Mouse (Mus musculus) common myeloid progenitor, adult 5-6 weeks (primary cell): ENCODE data around the gene Fam83d. TPM values are rescaled to one million over a fixed set of nuclear protein-coding genes. Genes with fewer than 3 reads are reported as not detected.
A peak's percentile ranks its signal among the peaks of the same experiment; 100 is the strongest.

Experiments
- ATAC-seq: replicated peaks from 2 replicates; pipeline ENCODE4 v1.8.0; 2016; ENCODE audit warnings: low read depth, mild to moderate bottlenecking, moderate TSS enrichment, inconsistent platforms; ENCODE audit not compliant: poor library complexity, severe bottlenecking
- total RNA-seq: library from RNA; stranded (forward); fragments of 200-1000, 187-1606 nt; gene quantifications from 2 replicates; pipeline ENCODE4 v1.2.3, GENCODE M21; 2017

Gene Fam83d
- total RNA-seq, 1 experiment from 2014 or later, result 3.0 TPM

DNA sequence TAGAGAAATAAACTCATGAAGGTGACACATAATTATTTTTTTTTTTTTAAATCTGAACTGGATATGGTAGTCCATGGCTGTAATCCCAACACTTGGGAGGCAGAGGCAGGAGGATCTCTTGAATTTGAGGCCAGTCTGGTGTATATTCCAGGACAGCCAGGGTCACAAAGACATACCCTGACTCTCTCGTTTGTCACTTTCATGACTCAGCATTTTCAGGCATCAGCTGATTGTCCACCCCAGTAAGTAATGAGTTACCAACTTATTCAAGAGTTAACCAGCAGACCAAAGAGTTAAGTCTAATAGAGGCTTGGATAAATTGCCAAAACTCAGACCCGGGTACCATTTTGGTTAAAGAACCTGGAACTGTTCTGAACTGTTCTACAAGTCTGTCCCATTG lies 28.0 kb downstream of the Fam83d start:
- no peak for ATAC-seq

- no peak for ATAC-seq
Observed at GRCm38 (mm10) chr2:158799328-158799727, 31.4 kb downstream of the Fam83d start.

DNA sequence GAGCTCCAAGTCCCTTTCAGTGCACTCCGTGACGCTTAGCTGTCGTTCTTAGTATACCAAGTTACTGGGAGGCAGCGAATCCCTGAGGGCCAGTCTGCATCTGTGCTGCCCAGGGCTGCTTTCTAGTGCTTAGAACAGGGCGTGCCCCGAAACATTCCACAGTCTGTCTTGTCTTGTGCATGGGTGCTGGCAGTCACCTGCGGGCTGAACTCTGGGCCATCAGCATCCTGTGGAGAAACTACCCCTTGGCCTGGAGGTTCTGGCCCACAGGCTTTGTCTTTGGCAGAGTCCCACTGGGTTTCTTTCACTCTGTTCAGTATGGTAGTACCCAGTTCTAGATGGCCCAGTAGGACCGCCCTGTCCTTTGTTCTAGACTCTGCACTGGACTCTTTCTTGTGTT lies 32.9 kb downstream of the Fam83d start:
- ATAC-seq, result no peak

- ATAC-seq, result no peak
Observed at GRCm38 (mm10) chr2:158803575-158803974, 35.7 kb downstream of the Fam83d start.

GRCm38 (mm10) chr2:158815686-158816085 lies 47.8 kb downstream of the Fam83d start:
- no peak for ATAC-seq

GRCm38 (mm10) chr2:158816239-158816638 lies 48.3 kb downstream of the Fam83d start:
- ATAC-seq, result no peak

GRCm38 (mm10) chr2:158817708-158818107 lies 49.8 kb downstream of the Fam83d start:
- no peak for ATAC-seq

DNA sequence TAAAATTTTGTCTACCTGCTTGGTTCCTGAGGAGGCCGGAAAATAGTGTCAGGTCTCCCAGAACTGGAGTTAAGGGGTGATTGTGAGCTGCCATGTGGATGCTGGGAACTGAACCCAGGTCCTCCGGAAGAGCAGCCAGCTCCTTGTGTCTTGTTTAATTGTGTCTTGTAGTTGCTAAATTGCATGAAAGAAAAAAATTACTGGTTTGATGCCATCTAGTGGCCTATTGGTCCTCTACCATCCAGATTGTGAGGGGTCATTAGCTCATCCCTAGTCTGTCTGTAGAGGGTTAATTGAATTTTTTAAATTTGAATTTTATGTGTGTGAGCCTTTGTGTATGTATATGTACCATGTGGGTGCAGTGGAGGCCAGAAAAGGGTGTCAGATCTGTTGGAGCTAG lies 60.2 kb downstream of the Fam83d start:
- ATAC-seq, result 0 out of 2 replicates have a peak, but pooled peaks have one; percentile 25

DNA sequence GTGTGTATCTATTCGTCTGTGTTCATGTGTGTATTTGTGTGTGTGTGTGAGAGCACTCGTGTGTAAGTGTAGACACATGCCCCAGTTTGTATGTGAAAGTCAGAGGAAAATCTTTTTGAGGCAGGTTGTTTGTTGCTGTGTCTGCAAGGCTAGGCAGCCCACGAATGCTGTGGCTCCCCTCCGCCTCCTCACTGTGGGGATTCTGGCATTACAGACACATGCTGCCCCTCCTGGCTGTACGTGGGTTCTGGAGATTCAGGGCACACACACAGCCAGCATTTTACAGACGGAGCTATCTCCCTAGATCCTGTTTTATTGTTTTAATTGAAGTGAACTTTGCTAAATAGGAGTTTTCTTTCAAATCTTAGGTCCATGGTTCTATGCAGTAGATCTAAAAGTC lies 61.9 kb downstream of the Fam83d start:
- ATAC-seq, result no peak

DNA sequence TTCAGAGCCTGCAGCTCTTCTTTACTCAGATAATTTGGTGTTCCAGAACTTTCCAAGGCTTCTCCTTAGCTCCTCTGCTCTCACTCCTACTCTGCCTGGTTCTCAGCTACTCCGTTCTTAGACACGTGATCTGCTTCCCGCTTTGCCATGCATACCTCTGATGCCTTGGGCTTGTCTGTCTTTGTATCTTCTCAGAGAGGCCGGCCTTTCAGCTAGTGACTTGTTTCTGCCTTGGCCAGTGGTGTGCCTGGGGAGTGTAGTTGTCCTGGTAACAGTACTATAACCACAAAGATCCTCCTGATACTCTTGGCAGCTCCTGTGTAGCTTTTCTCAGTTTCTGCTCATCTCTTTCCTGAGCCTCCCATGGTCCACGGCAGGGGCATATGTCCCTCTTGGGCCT lies 65.3 kb downstream of the Fam83d start:
- ATAC-seq, result no peak

GRCm38 (mm10) chr2:158833645-158834044 lies 65.8 kb downstream of the Fam83d start:
- no peak for ATAC-seq

Other genes starting within 250 kb of the Fam83d start
- not detected in 2 replicates for gene Slc32a1, start 157.3 kb upstream of the Fam83d start, total RNA-seq
- 14.7 and 15.3 TPM in 2 replicates for gene Actr5, start 143.2 kb upstream of the Fam83d start, total RNA-seq
- 0.82 TPM in 1 of 2 replicates, not detected in the other for gene Ppp1r16b, start 102.7 kb upstream of the Fam83d start, total RNA-seq
- 16.7 and 17.6 TPM in 2 replicates for gene Dhx35, start 26.7 kb downstream of the Fam83d start, total RNA-seq